Mouse (Mus musculus) embryonic fibroblast, embryonic 13.5 days (primary cell): ENCODE measurements at regions not wholly inside any gene's neighbourhood (a gene's known extent, or its start where the extent isn't known, plus 50 kb on each side); places are given as distances from the start of the nearest gene placed in this dataset.

Experiments
- CTCF ChIP-seq: IDR thresholded peaks from 2 replicates; pipeline ENCODE4 v1.5.1; 2011; ENCODE audit warnings: mild to moderate bottlenecking, control low read depth, low read length, moderate library complexity, borderline replicate concordance; ENCODE audit not compliant: insufficient read depth
- POLR2A ChIP-seq: IDR thresholded peaks from 2 replicates; pipeline ENCODE4 v1.6.1; 2011; ENCODE audit warnings: low read depth, mild to moderate bottlenecking, control low read depth, low read length, moderate library complexity

DNA sequence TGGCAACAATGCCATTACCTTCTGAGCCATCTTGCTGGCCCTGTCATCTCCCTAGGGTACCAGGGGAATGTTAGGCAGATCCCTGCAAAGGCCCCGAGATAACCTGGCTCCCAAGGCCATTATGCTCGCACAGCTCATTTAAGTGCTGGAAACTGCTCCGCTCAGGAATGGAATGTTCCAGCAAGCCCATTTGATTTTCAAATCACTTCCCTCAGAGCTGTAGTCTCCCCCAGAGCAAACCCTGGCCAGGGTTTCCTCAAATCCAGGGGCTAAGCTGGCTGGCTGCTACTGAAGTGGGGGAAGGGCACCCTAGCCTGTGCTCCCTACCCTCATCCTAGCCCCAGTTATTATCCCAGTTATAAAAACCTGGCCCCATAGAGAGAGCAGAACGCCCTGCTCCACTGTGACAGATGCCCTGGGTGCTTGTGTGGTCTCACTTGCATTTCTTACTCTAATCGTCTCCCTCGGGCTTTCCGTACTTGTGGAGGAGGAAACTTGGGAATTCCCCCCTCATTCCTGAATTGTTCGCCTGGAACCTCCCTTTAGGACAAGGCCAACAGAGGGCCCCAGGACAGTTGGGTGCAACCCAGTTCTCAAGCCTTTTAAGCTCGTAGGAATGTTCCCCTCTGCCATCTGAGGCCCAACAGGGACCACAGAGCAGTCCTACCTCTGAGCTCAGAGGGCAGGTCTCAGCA, 128.6 kb downstream of the Tfcp2l1 start:
- no peak for TF ChIP-seq POLR2A
- no peak for TF ChIP-seq CTCF
